Mouse (Mus musculus) heart, postnatal 0 days (tissue): ENCODE data around the gene Ncaph2. TPM values are rescaled to one million over a fixed set of nuclear protein-coding genes. Genes with fewer than 3 reads are reported as not detected.

Experiments used
- ATAC-seq: fragments of 200-750 bp; cut with Nextera tagmentation; 2 replicates; pipeline ENCODE4 v1.8.0; 2017; ENCODE audit warnings: low read depth, moderate number of reproducible peaks, moderate library complexity; ENCODE audit not compliant: insufficient read depth
- DNase-seq: peaks from one replicate; pipeline ENCODE4 v3.0.0-alpha.2; 2016; ENCODE audit warnings: low spot score
- H3K27ac ChIP-seq: fragments of 300-500 bp; sonication (generic); 2 replicates; pipeline ENCODE4 v1.5.1; 2014; ENCODE audit warnings: low read depth, mild to moderate bottlenecking
- H3K27me3 ChIP-seq: fragments of 300-500 bp; sonication (generic); 2 replicates; pipeline ENCODE4 v1.6.1; 2014; ENCODE audit warnings: low read length, mixed read lengths; ENCODE audit not compliant: control insufficient read depth, insufficient read depth
- H3K36me3 ChIP-seq: fragments of 300-500 bp; sonication (generic); replicated peaks from 2 replicates; pipeline ENCODE4 v1.6.1; 2014; ENCODE audit warnings: low read length, mixed read lengths; ENCODE audit not compliant: control insufficient read depth, insufficient read depth
- H3K4me1 ChIP-seq: fragments of 300-500 bp; sonication (generic); 2 replicates; pipeline ENCODE4 v1.6.1; 2014; ENCODE audit warnings: antibody characterized with exemption; ENCODE audit not compliant: control insufficient read depth, insufficient read depth
- H3K4me2 ChIP-seq: fragments of 300-500 bp; sonication (generic); 2 replicates; pipeline ENCODE4 v1.6.1; 2014; ENCODE audit warnings: low read depth, mild to moderate bottlenecking, low read length, moderate library complexity
- H3K4me3 ChIP-seq: fragments of 300-500 bp; sonication (generic); 2 replicates; pipeline ENCODE4 v1.5.1; 2014; ENCODE audit warnings: low read depth, low read length
- H3K9ac ChIP-seq: fragments of 300-500 bp; sonication (generic); replicated peaks from 2 replicates; pipeline ENCODE4 v1.6.1; 2014; ENCODE audit warnings: low read depth, low read length, mixed read lengths
- H3K9me3 ChIP-seq: fragments of 300-500 bp; sonication (generic); replicated peaks from 2 replicates; pipeline ENCODE4 v1.6.1; 2016; ENCODE audit warnings: low read length; ENCODE audit not compliant: control insufficient read depth
- CTCF ChIP-seq: IDR thresholded peaks from 2 replicates; pipeline ENCODE4 v1.5.1; 2016; ENCODE audit warnings: antibody characterized with exemption, control low read depth, low read depth
- EP300 ChIP-seq: IDR thresholded peaks from 2 replicates; pipeline ENCODE4 v1.6.1; 2016; ENCODE audit warnings: antibody characterized with exemption, low read depth
- WGBS: fragments of 180-500 bp; shearing (Covaris S2); extraction: QIAGEN DNeasy Blood & Tissue Kit; methylation state at CpG from one replicate; pipeline ENCODE4 v1.1.7; 2014; 5-methylcytosine and 5-hydroxymethylcytosine counted together
- polyA plus RNA-seq: library from polyadenylated mRNA; unstranded; fragments of >200 nt; fragmentation: Nextera tagmentation; extraction: Ambion mirVana; gene quantifications from 2 replicates; pipeline ENCODE4 v1.2.1, GENCODE M21; 2015
- total RNA-seq: library from RNA; depleted of rRNA; stranded (reverse); fragments of >200 nt; gene quantifications from 2 replicates; pipeline ENCODE4 v1.2.3, GENCODE M21; 2014; ENCODE audit warnings: low replicate concordance

Ncaph2 gene
- total and polyA plus RNA-seq, 2 experiments from 2014 or later: 64.3 to 136 TPM

- TF ChIP-seq EP300 (no peak), CTCF (no peak)
- Histone ChIP-seq H3K36me3 (no peaks in the 10 kb centered on the region), H3K9me3 (no peaks in the 10 kb centered on the region), H3K27ac (no peak overlapping the region), H3K4me3 (no peak overlapping the region), H3K4me2 (no peak overlapping the region), H3K27me3 (no peaks in the 10 kb centered on the region), H3K4me1 (no peaks in the 10 kb centered on the region), H3K9ac (no peak overlapping the region)
- ATAC-seq: no peak
- 75% methylated on average over 17 of the region's 17 CpGs for WGBS
- DNase-seq: no peak
Measured at GRCm38 (mm10) chr15:89334774-89335537, 20.6 kb upstream of the Ncaph2 start.

GRCm38 (mm10) chr15:89336422-89336821, 19.1 kb upstream of the Ncaph2 start:
- Histone ChIP-seq H3K4me1 (no peaks in the 10 kb centered on the region), H3K9ac (no peak overlapping the region), H3K27ac (no peak overlapping the region), H3K9me3 (no peaks in the 10 kb centered on the region), H3K36me3 (no peaks in the 10 kb centered on the region), H3K4me3 (no peak overlapping the region), H3K4me2 (no peak overlapping the region), H3K27me3 (no peaks in the 10 kb centered on the region)
- TF ChIP-seq EP300 (no peak), CTCF (no peak)
- DNase-seq (no peak), ATAC-seq (no peak)
- WGBS: 78% methylated on average over 14 of the region's 14 CpGs

GRCm38 (mm10) chr15:89339696-89340095, 15.8 kb upstream of the Ncaph2 start:
- Histone ChIP-seq H3K9ac (no peak overlapping the region), H3K36me3 (no peaks in the 10 kb centered on the region), H3K27ac (no peak overlapping the region), H3K4me3 (no peak overlapping the region), H3K4me1 (no peaks in the 10 kb centered on the region), H3K9me3 (no peaks in the 10 kb centered on the region), H3K4me2 (no peak overlapping the region), H3K27me3 (no peaks in the 10 kb centered on the region)
- 82% methylated on average over 2 of the region's 2 CpGs for WGBS
- no peak for DNase-seq
- no peak for ATAC-seq
- TF ChIP-seq EP300: no peak
- no peak for TF ChIP-seq CTCF

- DNase-seq: no peak
- Histone ChIP-seq H3K4me2 (no peak overlapping the region), H3K27me3 (no peaks in the 10 kb centered on the region), H3K9ac (no peak overlapping the region), H3K4me3 (no peak overlapping the region), H3K9me3 (no peaks in the 10 kb centered on the region), H3K36me3 (no peaks in the 10 kb centered on the region), H3K4me1 (no peaks in the 10 kb centered on the region), H3K27ac (no peak overlapping the region)
- 74% methylated on average over 3 of the region's 3 CpGs for WGBS
- TF ChIP-seq CTCF (no peak), EP300 (no peak)
- ATAC-seq: no peak
Measured at GRCm38 (mm10) chr15:89340136-89340535, 15.4 kb upstream of the Ncaph2 start.

- no peak overlapping the region for H3K9ac ChIP-seq
- no peak overlapping the region for H3K4me3 ChIP-seq
- ATAC-seq: no peak
- no peak overlapping the region for H3K27ac ChIP-seq
- H3K4me1 ChIP-seq: no peaks in the 10 kb centered on the region
- no peak for TF ChIP-seq EP300
- WGBS: 37% methylated on average over 1 of the region's 1 CpGs
- no peaks in the 10 kb centered on the region for H3K27me3 ChIP-seq
- H3K4me2 ChIP-seq: no peak overlapping the region
- H3K9me3 ChIP-seq: no peaks in the 10 kb centered on the region
- no peak for DNase-seq
- no peaks in the 10 kb centered on the region for H3K36me3 ChIP-seq
Measured at GRCm38 (mm10) chr15:89341678-89342077, 13.8 kb upstream of the Ncaph2 start.

GRCm38 (mm10) chr15:89343325-89343724, 12.2 kb upstream of the Ncaph2 start:
- H3K4me3 ChIP-seq: no peak overlapping the region
- no peak overlapping the region for H3K27ac ChIP-seq
- no peaks in the 10 kb centered on the region for H3K4me1 ChIP-seq
- H3K9me3 ChIP-seq: no peaks in the 10 kb centered on the region
- ATAC-seq (no peak), DNase-seq (no peak)
- H3K36me3 ChIP-seq: no peaks in the 10 kb centered on the region
- no peak overlapping the region for H3K9ac ChIP-seq
- H3K27me3 ChIP-seq: no peaks in the 10 kb centered on the region
- peak; percentile 28 for TF ChIP-seq CTCF
- no peak for TF ChIP-seq EP300
- no peak overlapping the region for H3K4me2 ChIP-seq
- 78% methylated on average over 3 of the region's 3 CpGs for WGBS
